Mouse (Mus musculus) heart, postnatal 10 days (tissue): Measurements from ENCODE around the gene Sh3bgrl. TPM values are rescaled to one million over a fixed set of nuclear protein-coding genes. Genes with fewer than 3 reads are reported as not detected.
"Not testable (repeated sequence)": the region's sequence is repeated elsewhere in the genome, so short reads cannot be mapped to it uniquely, and the experiment has no call there.

Experiments
- DNase-seq, 2 experiments: peaks; one replicate each; pipeline ENCODE4 v3.0.0; 2021
- intact Hi-C: fragments of 180-260 bp; cut with DNase I; formaldehyde crosslinking; loops from one replicate; pipeline ENCODE4 v1.15.1; 2025
- total RNA-seq, 2 experiments: library from RNA; stranded (reverse); gene quantifications; 2 replicates each; pipeline ENCODE4 v1.2.3; 2021

The Sh3bgrl gene
- 10 to 100 TPM; 57.6 to 59.8 TPM for total RNA-seq

- peak; percentile 81 to 83 for DNase-seq
- intact Hi-C loops = loop anchor here (2.0 to 10.0 kb wide), 3 partner anchors 83 to 261 kb away; partner anchors contain the start of genes Brwd3 and Hmgn5
Measured at GRCm38 (mm10) chrX:109095245-109096242, at the start of gene Sh3bgrl. Gene Sh3bgrl, plus strand, starts transcription at chrX:109095365.

GRCm38 (mm10) chrX:109047773-109048172, 47.4 kb upstream of the Sh3bgrl start:
- no peak for DNase-seq
- intact Hi-C loops = no loop called here

GRCm38 (mm10) chrX:109071719-109072118, 23.4 kb upstream of the Sh3bgrl start:
- no peak for DNase-seq
- intact Hi-C loops = loop anchor here (10.0 kb wide), 1 partner anchor 1257 kb away; the partner anchor contains the start of gene 2610002M06Rik

GRCm38 (mm10) chrX:109075716-109076115, 19.4 kb upstream of the Sh3bgrl start:
- no peak for DNase-seq
- intact Hi-C loops = loop anchor here (5.0 to 10.0 kb wide), 3 partner anchors 73 to 1261 kb away; partner anchors contain the start of gene 2610002M06Rik

- intact Hi-C loops = loop anchor here (5.0 to 10.0 kb wide), 3 partner anchors 74 to 1262 kb away; partner anchors contain the start of gene 2610002M06Rik
- peak; percentile 19 to 41 for DNase-seq
Measured at GRCm38 (mm10) chrX:109076355-109076754, 18.8 kb upstream of the Sh3bgrl start.

- DNase-seq = not testable (repeated sequence)
- intact Hi-C loops = loop anchor here (5.0 to 10.0 kb wide), 3 partner anchors 77 to 1265 kb away; partner anchors contain the start of gene 2610002M06Rik
Measured at GRCm38 (mm10) chrX:109079354-109079753, 15.8 kb upstream of the Sh3bgrl start.

- DNase-seq = no peak
- intact Hi-C loops = no loop called here
Measured at GRCm38 (mm10) chrX:109087073-109087472, 8.1 kb upstream of the Sh3bgrl start.

GRCm38 (mm10) chrX:109094800-109095199, 365 bp upstream of the Sh3bgrl start:
- intact Hi-C loops = loop anchor here (2.0 to 10.0 kb wide), 4 partner anchors 82 to 552 kb away; partner anchors contain the start of genes Brwd3 and Hmgn5
- DNase-seq = no peak

- intact Hi-C loops = loop anchor here (5.0 to 10.0 kb wide), 2 partner anchors 139 to 264 kb away; partner anchors contain the start of gene Brwd3
- no peak for DNase-seq
Measured at GRCm38 (mm10) chrX:109098511-109098910, 3.3 kb downstream of the Sh3bgrl start.

- DNase-seq = no peak
- intact Hi-C loops = no loop called here
Measured at GRCm38 (mm10) chrX:109100441-109100840, 5.3 kb downstream of the Sh3bgrl start.

- intact Hi-C loops = no loop called here
- DNase-seq = no peak
Measured at GRCm38 (mm10) chrX:109108117-109108805, 13.1 kb downstream of the Sh3bgrl start.

- DNase-seq = no peak
- intact Hi-C loops = no loop called here
Measured at GRCm38 (mm10) chrX:109112885-109113284, 17.7 kb downstream of the Sh3bgrl start.

- intact Hi-C loops = no loop called here
- DNase-seq = no peak
Measured at GRCm38 (mm10) chrX:109113401-109114280, 18.5 kb downstream of the Sh3bgrl start.

GRCm38 (mm10) chrX:109119829-109120826, 25.0 kb downstream of the Sh3bgrl start:
- no peak for DNase-seq
- intact Hi-C loops = no loop called here

GRCm38 (mm10) chrX:109121161-109121560, 26.0 kb downstream of the Sh3bgrl start:
- intact Hi-C loops = no loop called here
- DNase-seq = no peak

- no peak for DNase-seq
- intact Hi-C loops = no loop called here
Measured at GRCm38 (mm10) chrX:109122670-109123069, 27.5 kb downstream of the Sh3bgrl start.

GRCm38 (mm10) chrX:109123762-109124161, 28.6 kb downstream of the Sh3bgrl start:
- intact Hi-C loops = no loop called here

GRCm38 (mm10) chrX:109126847-109127246, 31.7 kb downstream of the Sh3bgrl start:
- DNase-seq = no peak
- intact Hi-C loops = no loop called here

More at GRCm38 (mm10) chrX:109123762-109124161, 28.6 kb downstream of the Sh3bgrl start:
- DNase-seq = no peak
